Mouse (Mus musculus) bone marrow, adult 2 months (tissue): ENCODE data around the gene Lrmda.

ENCODE experiments used
- CTCF ChIP-seq: fragments of 200-500 bp; IDR thresholded peaks from 2 replicates; pipeline ENCODE4 v1.5.1; 2011; ENCODE audit warnings: low read length, control low read depth; ENCODE audit not compliant: control insufficient read depth, insufficient read depth
- POLR2A ChIP-seq: fragments of 200-500 bp; IDR thresholded peaks from 2 replicates; pipeline ENCODE4 v1.6.1; 2011; ENCODE audit warnings: low read depth, mild to moderate bottlenecking, control low read depth, low read length, borderline replicate concordance; ENCODE audit not compliant: control insufficient read depth

DNA sequence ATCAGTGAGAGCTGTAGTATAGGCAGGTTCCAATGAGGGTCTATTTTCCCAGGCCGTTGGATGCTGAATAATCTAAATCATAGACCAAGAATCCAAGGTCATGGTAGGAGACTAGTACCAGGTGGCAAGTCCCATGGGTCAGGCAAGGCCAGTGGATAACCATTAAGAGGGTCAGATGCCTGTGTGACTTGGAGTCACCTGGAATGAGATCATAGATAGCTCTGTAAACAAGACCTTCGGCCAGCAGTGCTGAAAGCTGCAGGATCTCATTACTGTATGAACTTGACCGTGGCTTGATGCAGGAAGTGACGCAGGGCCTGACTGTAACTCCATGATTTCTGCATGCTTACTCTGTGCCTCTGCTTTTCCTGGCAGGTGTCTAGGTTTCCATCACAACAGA lies 402.2 kb downstream of the Lrmda start:
- TF ChIP-seq CTCF (no peak), POLR2A (no peak)
